Mouse (Mus musculus) G1E (cell line): ENCODE data around the gene Evc2. TPM values are rescaled to one million over a fixed set of nuclear protein-coding genes. Genes with fewer than 3 reads are reported as not detected.

Experiments used
- ATAC-seq: 2 replicates; pipeline ENCODE4 v1.8.0; 2016; ENCODE audit warnings: mild to moderate bottlenecking; ENCODE audit not compliant: insufficient number of reproducible peaks, poor library complexity, low FRiP score, severe bottlenecking; ENCODE audit errors: extremely low read depth
- DNase-seq: peaks from one replicate; pipeline ENCODE4 v3.0.0; 2012; ENCODE audit warnings: low spot score
- H3K27me3 ChIP-seq: 2 replicates; pipeline ENCODE4 v1.6.1; 2012; ENCODE audit warnings: mild to moderate bottlenecking, low read length, inconsistent platforms; ENCODE audit not compliant: insufficient read depth
- H3K36me3 ChIP-seq: replicated peaks from 2 replicates; pipeline ENCODE3; 2012; ENCODE audit warnings: mild to moderate bottlenecking, inconsistent platforms
- H3K4me1 ChIP-seq: 2 replicates; pipeline ENCODE4 v1.6.1; 2012; ENCODE audit warnings: low read depth, low read length, inconsistent platforms, mixed read lengths; ENCODE audit not compliant: insufficient read depth
- H3K4me3 ChIP-seq: 2 replicates; pipeline ENCODE4 v1.5.1; 2012; ENCODE audit warnings: low read depth, mild to moderate bottlenecking, inconsistent platforms, low read length, moderate library complexity, mixed read lengths
- H3K9me3 ChIP-seq: replicated peaks from 2 replicates; pipeline ENCODE4 v1.6.1; 2012; ENCODE audit warnings: inconsistent platforms
- CTCF ChIP-seq: IDR thresholded peaks from 2 replicates; pipeline ENCODE4 v1.5.1; 2012; ENCODE audit warnings: low read depth, low read length, inconsistent platforms, mixed read lengths
- GATA1 ChIP-seq: IDR thresholded peaks from 2 replicates; pipeline ENCODE4 v1.6.1; 2012; ENCODE audit warnings: borderline replicate concordance, low read length, inconsistent platforms, mixed read lengths
- GATA2 ChIP-seq: IDR thresholded peaks from 2 replicates; pipeline ENCODE4 v1.6.1; 2012; ENCODE audit warnings: low read depth, low read length, inconsistent platforms, borderline replicate concordance
- POLR2AphosphoS5 ChIP-seq: IDR thresholded peaks from 2 replicates; pipeline ENCODE4 v1.6.1; 2012; ENCODE audit warnings: low read depth, low read length, inconsistent platforms; ENCODE audit not compliant: insufficient replicate concordance
- TAL1 ChIP-seq: conservative IDR thresholded peaks from 2 replicates; pipeline ENCODE4 v1.6.1; 2012; ENCODE audit warnings: low read depth, low read length, inconsistent platforms, mixed read lengths
- polyA plus RNA-seq: library from polyadenylated mRNA; stranded (reverse); fragments of >175 nt; gene quantifications from 2 replicates; pipeline ENCODE4 v1.2.3, GENCODE M21; 2012
- total RNA-seq, 2 experiments: library from RNA; stranded (forward) in 1 of 2; stranded (reverse) in 1 of 2; fragments of 200-1000 nt in 1 of 2; fragments of >200 nt in 1 of 2; fragmentation: Nextera tagmentation in 1 of 2; gene quantifications; 2 replicates each; pipeline ENCODE4 v1.2.3; 2014 to 2017

Gene Evc2
- total and polyA plus RNA-seq, 3 experiments = 0.05 TPM; not detected in 2

- ATAC-seq = no peak
- no peak for DNase-seq
- H3K4me1 ChIP-seq = no peaks in the 10 kb centered on the region
- no peak overlapping the region for H3K4me3 ChIP-seq
- no peak for TF ChIP-seq TAL1
- no peak for TF ChIP-seq GATA1
- no peak for TF ChIP-seq CTCF
- TF ChIP-seq GATA2 = no peak
- no peak for TF ChIP-seq POLR2AphosphoS5
- H3K9me3 ChIP-seq = peaks cover 18% of the 10 kb centered on the region
- H3K27me3 ChIP-seq = no peaks in the 10 kb centered on the region
- no peaks in the 10 kb centered on the region for H3K36me3 ChIP-seq
Observed at GRCm38 (mm10) chr5:37457191-37457590, 118.9 kb downstream of the Evc2 start.

- TF ChIP-seq POLR2AphosphoS5 (no peak), TAL1 (no peak), GATA1 (no peak)
- DNase-seq (no peak), ATAC-seq (no peak)
Observed at GRCm38 (mm10) chr5:37457831-37458230, 119.5 kb downstream of the Evc2 start.

DNA sequence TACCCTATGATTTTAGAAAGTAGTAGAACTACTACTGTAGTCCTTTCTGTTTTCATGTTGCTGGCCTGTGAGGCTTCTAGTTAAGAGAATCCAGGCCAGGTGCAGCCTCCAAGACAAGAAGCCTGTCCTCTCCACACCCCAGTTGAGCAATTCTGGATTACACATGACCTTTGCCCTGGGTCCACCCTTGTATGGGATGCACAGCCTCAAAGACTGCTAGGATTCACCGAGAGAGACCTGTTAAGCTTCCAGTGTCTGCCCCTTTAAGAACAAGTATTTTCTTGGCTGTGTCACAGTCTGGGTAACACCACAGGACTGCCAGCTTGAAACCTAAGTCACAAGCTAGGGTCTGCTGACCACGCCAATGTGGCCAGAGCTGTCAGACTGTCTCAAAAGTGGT, 119.9 kb downstream of the Evc2 start:
- H3K36me3 ChIP-seq = no peaks in the 10 kb centered on the region
- no peaks in the 10 kb centered on the region for H3K4me1 ChIP-seq
- H3K9me3 ChIP-seq = peaks cover 25% of the 10 kb centered on the region
- DNase-seq (no peak), ATAC-seq (no peak)
- H3K27me3 ChIP-seq = no peaks in the 10 kb centered on the region
- H3K4me3 ChIP-seq = no peak overlapping the region
- TF ChIP-seq POLR2AphosphoS5 (no peak), GATA1 (no peak), CTCF (no peak), GATA2 (no peak), TAL1 (no peak)

More at GRCm38 (mm10) chr5:37457831-37458230, 119.5 kb downstream of the Evc2 start:
- no peaks in the 10 kb centered on the region for H3K4me1 ChIP-seq
- H3K4me3 ChIP-seq = no peak overlapping the region
- no peaks in the 10 kb centered on the region for H3K27me3 ChIP-seq
- H3K36me3 ChIP-seq = no peaks in the 10 kb centered on the region
- peaks cover 22% of the 10 kb centered on the region for H3K9me3 ChIP-seq

DNA sequence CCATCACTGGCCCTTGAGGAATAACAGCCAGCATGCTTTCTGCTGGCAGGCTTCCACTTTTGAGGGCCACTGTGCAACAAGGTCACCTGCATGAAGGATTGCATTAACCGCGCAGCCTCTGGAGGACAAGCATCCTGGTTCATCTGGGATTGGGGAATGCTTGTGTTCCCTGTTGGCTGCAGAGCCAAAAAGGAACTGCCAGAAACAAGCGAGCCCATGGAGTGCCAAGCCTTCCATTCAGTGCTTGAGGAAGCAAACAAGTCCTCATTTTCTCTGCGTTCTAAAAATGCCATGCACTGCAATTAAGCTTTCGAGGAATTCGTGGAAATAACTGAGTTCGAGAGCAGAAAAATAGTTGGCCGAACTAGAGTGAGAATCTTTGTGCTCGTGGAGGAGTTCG, 127.2 kb downstream of the Evc2 start:
- Histone ChIP-seq H3K4me1 (no peaks in the 10 kb centered on the region), H3K27me3 (no peaks in the 10 kb centered on the region), H3K36me3 (no peaks in the 10 kb centered on the region), H3K4me3 (no peak overlapping the region), H3K9me3 (peaks cover 47% of the 10 kb centered on the region)
- DNase-seq (no peak), ATAC-seq (no peak)
- TF ChIP-seq TAL1 (no peak), GATA2 (no peak), CTCF (no peak), POLR2AphosphoS5 (no peak), GATA1 (no peak)

GRCm38 (mm10) chr5:37467646-37468045, 129.3 kb downstream of the Evc2 start:
- H3K9me3 ChIP-seq = peaks cover 46% of the 10 kb centered on the region
- no peaks in the 10 kb centered on the region for H3K27me3 ChIP-seq
- H3K4me3 ChIP-seq = no peak overlapping the region
- H3K4me1 ChIP-seq = no peaks in the 10 kb centered on the region
- H3K36me3 ChIP-seq = no peaks in the 10 kb centered on the region
- ATAC-seq = no peak
- TF ChIP-seq POLR2AphosphoS5 (no peak), GATA2 (no peak), TAL1 (no peak)
- DNase-seq = no peak

- H3K27me3 ChIP-seq = no peaks in the 10 kb centered on the region
- DNase-seq (no peak), ATAC-seq (no peak)
- no peaks in the 10 kb centered on the region for H3K36me3 ChIP-seq
- H3K4me3 ChIP-seq = no peak overlapping the region
- no peaks in the 10 kb centered on the region for H3K4me1 ChIP-seq
- TF ChIP-seq GATA2 = no peak
- TF ChIP-seq POLR2AphosphoS5 = no peak
- TF ChIP-seq GATA1 = no peak
- TF ChIP-seq CTCF = no peak
- TF ChIP-seq TAL1 = no peak
- peaks cover 33% of the 10 kb centered on the region for H3K9me3 ChIP-seq
Observed at GRCm38 (mm10) chr5:37469031-37469430, 130.7 kb downstream of the Evc2 start.

- no peaks in the 10 kb centered on the region for H3K4me1 ChIP-seq
- no peak for TF ChIP-seq GATA1
- TF ChIP-seq TAL1 = no peak
- TF ChIP-seq POLR2AphosphoS5 = no peak
- no peak for TF ChIP-seq CTCF
- peaks cover 19% of the 10 kb centered on the region for H3K9me3 ChIP-seq
- ATAC-seq (no peak), DNase-seq (no peak)
- H3K27me3 ChIP-seq = no peaks in the 10 kb centered on the region
- H3K36me3 ChIP-seq = no peaks in the 10 kb centered on the region
- H3K4me3 ChIP-seq = no peak overlapping the region
Observed at GRCm38 (mm10) chr5:37471584-37471983, 133.3 kb downstream of the Evc2 start.
